Mouse (Mus musculus): Measurements from ENCODE around the gene Phactr1. TPM values are rescaled to one million over a fixed set of nuclear protein-coding genes. Genes with fewer than 3 reads are reported as not detected.

Gene Phactr1
- total and polyA plus RNA-seq, 3 experiments: 0.11 TPM; not detected in 2

GRCm38 (mm10) chr13:42826602-42827001 is 146.2 kb downstream of the Phactr1 start:
- H3K36me3 ChIP-seq (replicated peaks): no peaks in the 10 kb centered on the region
- ATAC-seq (ENCODE audit: extremely low read depth, insufficient number of reproducible peaks, low FRiP score, poor library complexity, severe bottlenecking): no peak
- DNase-seq (ENCODE audit: low spot score): no peak
- no peak overlapping the region for H3K4me3 ChIP-seq (ENCODE audit: low read depth, low read length)
- no peaks in the 10 kb centered on the region for H3K27me3 ChIP-seq (ENCODE audit: insufficient read depth, low read length)
- peak; percentile 36; the same call in 1 of the 2 replicates for TF ChIP-seq CTCF (IDR thresholded peaks at IDR 0.05; ENCODE audit: low read depth, low read length)
- no peak for TF ChIP-seq GATA2 (IDR thresholded peaks at IDR 0.05; ENCODE audit: borderline replicate concordance, low read depth, low read length)
- peaks cover 33% of the 10 kb centered on the region for H3K9me3 ChIP-seq (replicated peaks)
- no peaks in the 10 kb centered on the region for H3K4me1 ChIP-seq (ENCODE audit: insufficient read depth, low read depth, low read length)

GRCm38 (mm10) chr13:42828978-42829377 is 148.6 kb downstream of the Phactr1 start:
- H3K4me3 ChIP-seq (ENCODE audit: low read depth, low read length): no peak overlapping the region

GRCm38 (mm10) chr13:42835441-42835840 is 155.0 kb downstream of the Phactr1 start:
- Histone ChIP-seq H3K4me1 (ENCODE audit: insufficient read depth, low read depth, low read length) (no peaks in the 10 kb centered on the region), H3K9me3 (replicated peaks) (peaks cover 8% of the 10 kb centered on the region), H3K36me3 (replicated peaks) (no peaks in the 10 kb centered on the region), H3K4me3 (ENCODE audit: low read depth, low read length) (no peak overlapping the region), H3K27me3 (ENCODE audit: insufficient read depth, low read length) (no peaks in the 10 kb centered on the region)
- no peak for ATAC-seq (ENCODE audit: extremely low read depth, insufficient number of reproducible peaks, low FRiP score, poor library complexity, severe bottlenecking)
- TF ChIP-seq CTCF (IDR thresholded peaks at IDR 0.05; ENCODE audit: low read depth, low read length) (no peak), GATA1 (IDR thresholded peaks at IDR 0.05; ENCODE audit: borderline replicate concordance, low read length) (no peak), GATA2 (IDR thresholded peaks at IDR 0.05; ENCODE audit: borderline replicate concordance, low read depth, low read length) (no peak), POLR2AphosphoS5 (IDR thresholded peaks at IDR 0.05; ENCODE audit: insufficient replicate concordance, low read depth, low read length) (no peak), TAL1 (conservative IDR thresholded peaks at IDR 0.05; ENCODE audit: low read depth, low read length) (no peak)
- no peak for DNase-seq (ENCODE audit: low spot score)

More at GRCm38 (mm10) chr13:42828978-42829377, 148.6 kb downstream of the Phactr1 start:
- ATAC-seq (ENCODE audit: extremely low read depth, insufficient number of reproducible peaks, low FRiP score, poor library complexity, severe bottlenecking) (no peak), DNase-seq (ENCODE audit: low spot score) (no peak)
- no peaks in the 10 kb centered on the region for H3K36me3 ChIP-seq (replicated peaks)
- H3K27me3 ChIP-seq (ENCODE audit: insufficient read depth, low read length): no peaks in the 10 kb centered on the region
- no peaks in the 10 kb centered on the region for H3K4me1 ChIP-seq (ENCODE audit: insufficient read depth, low read depth, low read length)
- H3K9me3 ChIP-seq (replicated peaks): peaks cover 33% of the 10 kb centered on the region
- TF ChIP-seq POLR2AphosphoS5 (IDR thresholded peaks at IDR 0.05; ENCODE audit: insufficient replicate concordance, low read depth, low read length) (no peak), CTCF (IDR thresholded peaks at IDR 0.05; ENCODE audit: low read depth, low read length) (no peak), GATA2 (IDR thresholded peaks at IDR 0.05; ENCODE audit: borderline replicate concordance, low read depth, low read length) (no peak), TAL1 (conservative IDR thresholded peaks at IDR 0.05; ENCODE audit: low read depth, low read length) (no peak), GATA1 (IDR thresholded peaks at IDR 0.05; ENCODE audit: borderline replicate concordance, low read length) (no peak)

GRCm38 (mm10) chr13:42839358-42839757 is 158.9 kb downstream of the Phactr1 start:
- Histone ChIP-seq H3K9me3 (replicated peaks) (peaks cover 3% of the 10 kb centered on the region; the same call in 1 of the 2 replicates), H3K4me3 (ENCODE audit: low read depth, low read length) (no peak overlapping the region), H3K4me1 (ENCODE audit: insufficient read depth, low read depth, low read length) (no peaks in the 10 kb centered on the region), H3K27me3 (ENCODE audit: insufficient read depth, low read length) (no peaks in the 10 kb centered on the region), H3K36me3 (replicated peaks) (no peaks in the 10 kb centered on the region)
- ATAC-seq (ENCODE audit: extremely low read depth, insufficient number of reproducible peaks, low FRiP score, poor library complexity, severe bottlenecking) (no peak), DNase-seq (ENCODE audit: low spot score) (no peak)
- TF ChIP-seq GATA2 (IDR thresholded peaks at IDR 0.05; ENCODE audit: borderline replicate concordance, low read depth, low read length) (no peak), TAL1 (conservative IDR thresholded peaks at IDR 0.05; ENCODE audit: low read depth, low read length) (no peak), GATA1 (IDR thresholded peaks at IDR 0.05; ENCODE audit: borderline replicate concordance, low read length) (no peak), CTCF (IDR thresholded peaks at IDR 0.05; ENCODE audit: low read depth, low read length) (no peak)

- ATAC-seq (ENCODE audit: extremely low read depth, insufficient number of reproducible peaks, low FRiP score, poor library complexity, severe bottlenecking) (no peak), DNase-seq (ENCODE audit: low spot score) (no peak)
- TF ChIP-seq TAL1 (conservative IDR thresholded peaks at IDR 0.05; ENCODE audit: low read depth, low read length) (no peak), CTCF (IDR thresholded peaks at IDR 0.05; ENCODE audit: low read depth, low read length) (no peak), POLR2AphosphoS5 (IDR thresholded peaks at IDR 0.05; ENCODE audit: insufficient replicate concordance, low read depth, low read length) (no peak), GATA2 (IDR thresholded peaks at IDR 0.05; ENCODE audit: borderline replicate concordance, low read depth, low read length) (no peak), GATA1 (IDR thresholded peaks at IDR 0.05; ENCODE audit: borderline replicate concordance, low read length) (no peak)
These were observed 171.7 kb downstream of the Phactr1 start for GRCm38 (mm10) chr13:42852086-42852485.

GRCm38 (mm10) chr13:42853900-42854595 is 173.6 kb downstream of the Phactr1 start:
- Histone ChIP-seq H3K4me3 (ENCODE audit: low read depth, low read length) (no peak overlapping the region), H3K9me3 (replicated peaks) (peaks cover 9% of the 10 kb centered on the region; the same call in 1 of the 2 replicates), H3K4me1 (ENCODE audit: insufficient read depth, low read depth, low read length) (no peaks in the 10 kb centered on the region), H3K27me3 (ENCODE audit: insufficient read depth, low read length) (no peaks in the 10 kb centered on the region), H3K36me3 (replicated peaks) (no peaks in the 10 kb centered on the region)
- DNase-seq (ENCODE audit: low spot score) (no peak), ATAC-seq (ENCODE audit: extremely low read depth, insufficient number of reproducible peaks, low FRiP score, poor library complexity, severe bottlenecking) (no peak)
- TF ChIP-seq GATA1 (IDR thresholded peaks at IDR 0.05; ENCODE audit: borderline replicate concordance, low read length): no peak
- no peak for TF ChIP-seq GATA2 (IDR thresholded peaks at IDR 0.05; ENCODE audit: borderline replicate concordance, low read depth, low read length)
- TF ChIP-seq TAL1 (conservative IDR thresholded peaks at IDR 0.05; ENCODE audit: low read depth, low read length): no peak
- no peak for TF ChIP-seq POLR2AphosphoS5 (IDR thresholded peaks at IDR 0.05; ENCODE audit: insufficient replicate concordance, low read depth, low read length)
- no peak for TF ChIP-seq CTCF (IDR thresholded peaks at IDR 0.05; ENCODE audit: low read depth, low read length)

More at GRCm38 (mm10) chr13:42852086-42852485, 171.7 kb downstream of the Phactr1 start:
- Histone ChIP-seq H3K4me1 (ENCODE audit: insufficient read depth, low read depth, low read length) (no peaks in the 10 kb centered on the region), H3K9me3 (replicated peaks) (peaks cover 13% of the 10 kb centered on the region; the same call in 1 of the 2 replicates), H3K36me3 (replicated peaks) (no peaks in the 10 kb centered on the region), H3K4me3 (ENCODE audit: low read depth, low read length) (no peak overlapping the region), H3K27me3 (ENCODE audit: insufficient read depth, low read length) (no peaks in the 10 kb centered on the region)
